Mouse (Mus musculus): Measurements from ENCODE around the gene Ap2a1.

GRCm38 (mm10) chr7:44900632-44901031, 28.7 kb downstream of the Ap2a1 start:
- TF ChIP-seq CTCF (IDR thresholded peaks at IDR 0.05; ENCODE audit: control insufficient read depth, insufficient read depth, low read length), result no peak
- TF ChIP-seq POLR2A (IDR thresholded peaks at IDR 0.05; ENCODE audit: borderline replicate concordance, control insufficient read depth, low read depth, low read length), result 0 out of 2 replicates have a peak, but pooled peaks have one; percentile 4

Measured in bone marrow, adult 2 months (tissue).